Mouse (Mus musculus): ENCODE results near the gene Ly6c1.
"Not testable (repeated sequence)": the region's sequence is repeated elsewhere in the genome, so short reads cannot be mapped to it uniquely, and the experiment has no call there.

Gene Ly6c1

DNA sequence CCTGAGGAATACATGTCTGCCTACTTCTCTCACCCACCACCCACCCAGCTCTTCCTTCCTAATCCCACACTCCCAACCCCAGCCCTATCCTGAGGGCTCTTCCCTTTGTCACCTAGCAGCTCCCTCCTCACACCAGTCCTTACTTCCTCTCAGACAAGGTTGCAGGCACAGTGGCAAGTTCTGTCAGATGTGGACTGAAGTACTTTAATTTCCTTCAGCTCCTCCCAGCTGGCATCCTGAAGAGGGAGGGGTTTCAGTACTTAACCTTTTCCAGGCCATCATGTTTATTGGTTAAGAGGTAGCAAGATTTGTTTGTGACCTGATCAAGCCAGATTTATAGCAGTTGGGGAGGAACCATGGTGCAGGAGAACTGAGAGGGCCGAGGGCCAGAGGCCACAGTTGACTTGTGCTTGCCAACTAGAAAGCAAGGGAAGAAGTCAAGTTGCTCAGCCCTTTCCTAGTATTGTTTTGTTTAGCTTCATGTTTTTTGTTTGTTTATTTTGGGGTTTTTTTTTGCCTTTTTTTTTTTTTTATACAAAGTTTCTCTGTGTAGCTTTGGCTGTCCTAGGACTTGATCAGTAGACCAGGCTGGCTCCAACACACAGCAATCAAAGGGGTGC lies at the start of gene Ly6c1:
Gene Ly6c1 (minus strand): TSS at position 189 of the 620 bp plus-strand sequence.
- in situ Hi-C loops (cut with MboI; ENCODE audit: low sequenced_read_pairs), result not testable (repeated sequence)

DNA sequence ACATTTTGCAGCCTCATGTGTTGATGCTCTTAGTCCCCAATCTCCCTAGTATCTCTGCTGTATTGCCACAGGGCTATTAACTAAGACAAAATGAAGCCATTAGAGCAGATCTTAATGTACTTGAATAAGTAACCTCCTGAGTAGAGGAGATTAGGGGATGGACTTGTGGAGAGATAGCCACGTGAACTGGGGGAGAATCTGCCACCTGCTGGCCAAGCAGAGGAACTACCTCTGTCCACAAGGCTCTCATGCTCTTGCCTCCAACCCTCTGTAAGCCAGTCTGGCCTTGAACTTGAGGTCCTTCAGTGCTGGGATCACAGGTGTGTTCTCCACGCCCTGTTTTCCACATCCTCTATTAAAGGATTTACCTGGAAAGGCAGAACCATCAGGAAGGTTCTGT lies 39.4 kb upstream of the Ly6c1 start:
- in situ Hi-C loops (cut with MboI; ENCODE audit: low sequenced_read_pairs), result not testable (repeated sequence)

DNA sequence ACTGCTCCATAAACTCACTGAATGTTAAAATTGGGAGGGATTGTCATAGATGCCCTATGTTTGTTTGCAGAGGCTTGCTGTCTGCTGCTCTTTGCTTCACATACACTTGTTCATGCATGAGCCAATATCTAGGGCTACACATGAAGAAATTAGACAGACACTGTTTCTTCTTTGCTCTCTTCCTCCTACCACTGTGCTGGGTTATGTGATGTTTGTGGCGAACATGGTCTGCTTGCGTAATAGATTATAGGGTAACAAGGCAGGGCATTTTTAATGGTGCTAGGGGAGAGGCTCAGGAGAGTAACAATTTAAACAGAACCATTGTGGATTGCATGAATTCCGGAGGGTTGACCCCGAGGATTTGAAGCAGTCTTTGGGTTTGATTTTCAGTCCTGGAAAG lies 21.3 kb upstream of the Ly6c1 start:
- in situ Hi-C loops (cut with MboI; ENCODE audit: low sequenced_read_pairs), result no loop called here

DNA sequence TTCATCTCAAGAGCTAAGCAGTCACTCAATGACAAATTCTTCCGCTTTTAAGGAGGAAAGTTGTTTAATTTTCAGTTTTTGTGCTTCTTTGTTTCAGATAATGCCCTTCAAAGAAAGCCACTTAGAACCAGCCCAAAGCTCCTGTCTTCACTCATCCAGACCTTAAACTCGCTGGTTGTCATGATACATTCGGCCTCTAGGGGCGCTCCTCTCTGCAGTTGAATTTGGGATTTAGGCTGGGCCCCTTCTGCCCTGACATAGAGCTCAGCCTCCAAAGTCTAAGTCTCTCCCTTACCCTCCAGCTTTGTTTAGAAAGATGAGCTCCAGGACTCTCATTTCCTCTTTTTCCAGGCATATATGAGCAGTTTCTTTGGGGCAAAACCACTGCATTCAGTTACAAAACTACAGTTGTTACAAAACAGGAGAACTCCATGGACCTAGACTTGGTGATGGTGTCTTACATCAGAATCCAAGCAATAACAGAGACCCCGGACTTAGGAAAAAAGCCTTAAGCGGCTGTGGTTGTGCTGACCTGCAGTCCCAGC lies 13.5 kb upstream of the Ly6c1 start:
- in situ Hi-C loops (cut with MboI; ENCODE audit: low sequenced_read_pairs), result not testable (repeated sequence)

DNA sequence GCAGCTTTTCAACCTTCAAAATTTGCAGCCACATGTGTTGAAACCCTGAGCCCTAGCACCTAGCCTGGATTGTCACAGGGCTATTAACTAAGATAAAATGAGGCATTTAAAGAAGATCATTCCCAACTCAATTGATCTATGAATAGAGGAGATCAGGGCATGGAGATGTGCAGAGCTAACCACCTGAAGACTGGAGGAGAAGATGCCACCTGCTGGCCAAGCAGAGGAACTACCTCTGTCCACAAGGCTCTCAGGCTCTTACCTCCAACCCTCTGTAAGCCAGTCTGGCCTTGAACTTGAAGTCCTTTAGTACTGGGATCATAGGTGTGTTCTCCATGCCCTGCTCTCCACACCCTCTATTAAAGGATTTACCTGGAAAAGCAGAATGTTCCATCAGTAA lies 11.9 kb upstream of the Ly6c1 start:
- in situ Hi-C loops (cut with MboI; ENCODE audit: low sequenced_read_pairs), result no loop called here

DNA sequence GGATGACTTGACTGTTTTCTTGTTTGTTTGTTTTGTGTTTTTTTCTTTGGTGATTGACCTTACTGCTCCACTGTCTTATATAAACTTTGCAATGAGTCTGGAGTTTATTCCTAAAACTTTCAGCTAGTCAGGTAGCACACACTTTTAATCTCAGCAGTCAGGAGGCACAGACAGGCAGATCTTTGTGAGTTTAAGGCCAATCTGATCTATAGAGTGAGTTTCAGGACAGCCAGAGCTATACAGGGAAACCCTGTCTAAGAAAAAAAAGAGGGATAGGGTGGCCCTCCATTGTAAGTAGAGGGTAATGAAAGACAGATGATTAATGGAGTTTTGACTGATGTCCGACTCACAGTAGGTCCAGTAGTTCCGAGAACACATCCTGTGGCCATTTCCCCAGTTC lies 7.4 kb upstream of the Ly6c1 start:
- in situ Hi-C loops (cut with MboI; ENCODE audit: low sequenced_read_pairs), result no loop called here

DNA sequence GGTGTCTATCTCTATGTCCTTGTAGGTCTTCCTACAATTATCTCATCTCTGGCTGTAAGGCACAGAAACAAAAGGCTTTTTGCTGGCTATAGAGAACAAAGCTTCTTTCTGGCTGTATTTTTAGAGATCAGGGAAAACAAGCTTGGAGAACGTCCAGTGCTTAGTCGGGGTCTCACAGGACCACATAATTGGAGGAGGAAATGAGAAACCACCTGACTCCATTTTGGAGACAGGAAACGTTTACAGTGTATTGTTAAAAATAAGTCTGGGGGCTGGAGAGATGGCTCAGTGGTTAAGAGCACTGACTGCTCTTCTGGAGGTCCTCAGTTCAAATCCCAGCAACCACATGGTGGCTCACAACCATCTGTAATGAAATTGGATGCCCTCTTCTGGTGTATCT lies 6.8 kb upstream of the Ly6c1 start:
- in situ Hi-C loops (cut with MboI; ENCODE audit: low sequenced_read_pairs), result not testable (repeated sequence)

DNA sequence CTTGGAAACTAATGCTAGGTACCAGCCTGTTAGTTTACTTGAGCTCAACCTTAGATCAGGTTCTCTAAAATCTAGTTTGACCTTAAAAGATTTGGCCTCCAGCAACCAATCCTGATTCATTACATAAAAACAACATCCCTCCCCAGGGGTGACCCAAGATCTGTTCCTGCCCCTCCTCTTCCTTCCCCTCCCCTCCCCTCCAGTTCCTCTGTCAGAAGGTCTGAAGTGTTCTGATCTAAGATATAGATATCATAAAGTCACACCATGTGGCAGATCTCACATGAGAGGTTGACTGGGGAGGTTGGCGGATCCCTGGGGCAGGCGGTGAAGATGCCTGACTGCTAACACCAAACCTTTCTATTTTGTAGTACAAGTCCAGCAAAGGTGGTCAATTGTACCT lies 3.8 kb upstream of the Ly6c1 start:
- in situ Hi-C loops (cut with MboI; ENCODE audit: low sequenced_read_pairs), result not testable (repeated sequence)

DNA sequence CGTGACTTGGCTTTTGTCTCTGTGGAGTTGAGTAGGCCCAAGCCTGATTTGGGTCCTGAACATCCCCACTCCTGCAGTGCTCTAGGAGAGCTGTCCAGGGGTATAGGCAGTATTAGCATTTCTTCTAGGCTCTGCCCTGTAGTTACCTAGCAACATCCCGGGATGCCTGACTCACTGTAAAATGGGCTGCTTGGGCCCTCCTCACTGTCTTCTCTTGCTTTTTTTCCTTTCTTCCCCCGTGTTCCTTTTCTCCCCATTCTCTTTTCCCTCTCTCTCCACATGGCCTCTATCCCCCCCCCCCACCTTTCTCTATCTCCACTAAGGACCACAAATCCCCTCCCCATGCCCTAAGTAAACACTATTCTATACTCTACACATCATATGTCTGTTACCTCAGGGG lies 2.5 kb upstream of the Ly6c1 start:
- in situ Hi-C loops (cut with MboI; ENCODE audit: low sequenced_read_pairs), result not testable (repeated sequence)

DNA sequence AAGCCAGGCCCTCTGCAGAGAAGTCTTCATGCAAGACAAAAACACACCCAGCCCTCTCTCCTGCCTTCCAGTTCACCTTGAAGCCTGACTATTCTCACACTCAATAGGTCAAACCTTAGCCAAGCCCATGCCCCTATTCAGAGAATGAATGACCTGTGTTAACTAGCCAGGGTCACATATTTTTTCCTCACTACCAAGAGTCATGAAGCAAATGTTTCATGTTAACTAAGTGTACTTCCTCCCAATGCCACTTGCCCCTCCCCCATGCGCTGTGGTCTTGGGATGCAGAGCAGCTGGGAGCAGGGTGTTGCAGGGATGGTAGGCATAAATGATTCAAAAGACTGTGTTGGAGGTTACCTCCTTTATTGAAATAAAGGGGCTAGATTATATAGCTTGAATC lies 2.0 kb upstream of the Ly6c1 start:
- in situ Hi-C loops (cut with MboI; ENCODE audit: low sequenced_read_pairs), result not testable (repeated sequence)

DNA sequence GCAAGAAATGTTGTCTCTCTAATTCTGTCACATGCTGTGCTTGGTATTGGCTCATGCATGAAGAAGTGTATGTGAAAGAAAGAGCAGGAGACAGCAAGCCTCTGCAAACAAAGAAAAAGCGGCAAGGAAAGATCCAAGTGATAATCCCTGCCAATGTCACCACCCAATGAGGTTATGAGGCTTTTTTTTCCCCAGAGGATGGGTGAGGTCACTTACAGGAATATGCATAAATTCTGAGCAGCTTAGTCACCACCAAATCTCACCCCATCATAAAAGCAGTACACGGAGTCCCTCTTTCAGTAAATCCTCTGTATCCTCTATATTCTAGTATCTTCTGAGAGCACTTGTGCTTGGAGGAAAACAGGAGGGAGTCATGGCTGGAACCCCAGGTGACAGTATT lies 1.2 kb upstream of the Ly6c1 start:
- in situ Hi-C loops (cut with MboI; ENCODE audit: low sequenced_read_pairs), result not testable (repeated sequence)

DNA sequence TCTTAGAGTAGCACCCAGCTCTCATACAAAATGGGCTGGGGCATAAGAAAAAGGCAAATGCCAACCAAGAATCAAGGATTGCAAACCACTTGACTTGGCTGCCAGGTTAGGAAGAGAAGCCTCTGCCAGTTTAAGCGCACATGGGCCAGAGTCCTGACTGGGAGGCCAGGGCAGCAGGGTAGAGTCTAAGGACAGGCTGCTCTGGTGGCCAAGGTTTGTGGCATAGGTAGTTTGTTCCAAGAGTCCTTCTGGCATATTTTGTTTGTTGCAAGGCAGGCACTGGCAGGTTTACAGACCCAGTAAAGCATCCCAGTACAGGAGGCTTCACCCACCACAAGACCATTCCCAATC lies 685 bp downstream of the Ly6c1 start:
- in situ Hi-C loops (cut with MboI; ENCODE audit: low sequenced_read_pairs), result not testable (repeated sequence)

DNA sequence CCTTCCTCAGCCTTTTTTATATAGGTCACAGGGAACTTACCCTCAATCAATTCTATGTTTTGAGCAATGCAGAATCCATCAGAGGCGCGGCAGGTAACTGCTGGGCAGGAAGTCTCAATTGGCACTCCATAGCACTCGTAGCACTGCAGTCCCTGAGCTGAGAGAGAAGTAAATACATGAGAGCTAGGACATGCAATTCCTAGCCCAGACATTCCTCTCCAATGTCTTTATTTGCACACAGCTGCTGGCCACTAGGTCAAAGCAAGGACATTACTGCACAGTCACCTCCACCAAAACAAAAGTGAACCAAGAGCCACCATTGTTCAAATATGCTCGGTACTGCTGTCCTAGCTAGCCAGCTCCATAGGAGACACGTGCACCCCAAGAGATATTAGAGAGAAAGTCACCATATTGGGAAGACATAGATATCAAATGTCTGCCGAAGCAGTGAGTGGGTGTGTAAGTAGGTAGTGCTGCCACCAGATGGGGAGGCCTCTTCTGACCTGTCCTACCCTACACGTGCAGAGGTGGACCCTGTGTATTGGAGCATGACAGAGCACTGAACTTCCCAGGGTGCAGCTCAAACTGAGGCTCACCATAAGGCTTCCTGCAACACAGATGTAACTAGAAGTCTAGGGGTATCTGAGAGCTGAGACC lies 1.2 kb downstream of the Ly6c1 start:
- in situ Hi-C loops (cut with MboI; ENCODE audit: low sequenced_read_pairs), result not testable (repeated sequence)

DNA sequence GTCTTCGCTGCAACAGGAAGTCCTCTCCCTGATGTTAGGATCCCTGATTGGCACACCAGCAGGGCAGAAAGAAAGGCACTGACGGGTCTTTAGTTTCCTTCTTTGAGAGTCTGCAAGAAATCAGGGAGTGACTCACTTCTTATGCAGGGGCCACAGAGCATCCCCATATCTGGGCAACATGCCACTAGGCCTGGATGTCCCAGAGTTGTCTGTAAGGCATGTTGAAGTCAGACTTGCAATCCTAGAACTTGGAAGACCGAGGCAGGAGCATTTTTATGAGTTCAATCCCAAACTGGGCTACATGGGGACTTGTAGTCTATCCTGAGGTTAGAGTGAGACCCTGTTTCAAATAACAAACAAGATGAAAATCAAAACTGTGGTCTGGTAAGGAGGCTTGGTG lies 3.1 kb downstream of the Ly6c1 start:
- in situ Hi-C loops (cut with MboI; ENCODE audit: low sequenced_read_pairs), result not testable (repeated sequence)

DNA sequence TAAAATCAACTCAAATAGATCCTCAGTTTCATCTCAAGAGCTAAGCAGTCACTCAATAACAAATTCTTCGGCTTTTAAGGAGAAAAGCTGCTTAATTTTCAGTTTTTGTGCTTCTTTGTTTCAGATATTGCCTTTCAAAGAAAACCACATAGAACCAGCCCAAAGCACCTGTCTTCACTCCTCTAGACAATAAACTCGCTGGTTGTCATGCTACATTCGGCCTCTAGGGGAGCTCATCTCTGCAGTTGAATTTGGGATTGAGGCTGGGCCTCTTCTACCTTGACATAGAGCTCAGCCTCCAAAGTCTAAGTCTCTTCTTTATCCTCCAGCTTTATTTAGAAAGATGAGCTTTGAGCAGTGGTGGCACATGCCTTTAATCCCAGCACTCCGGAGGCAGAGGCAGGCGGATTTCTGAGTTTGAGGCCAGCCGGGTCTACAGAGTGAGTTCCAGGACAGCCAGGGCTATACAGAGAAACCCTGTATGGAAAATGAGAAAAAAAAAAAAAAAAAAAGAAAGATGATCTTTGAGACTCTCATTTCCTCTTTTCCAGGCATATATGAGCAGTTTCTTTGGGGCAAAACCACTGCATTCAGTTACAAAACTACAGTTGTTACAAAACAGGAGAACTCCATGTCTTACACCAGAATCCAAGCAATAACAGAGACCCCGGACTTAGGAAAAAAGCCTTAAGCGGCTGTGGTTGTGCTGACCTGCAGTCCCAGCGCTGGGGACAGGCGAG lies 27.4 kb downstream of the Ly6c1 start:
- in situ Hi-C loops (cut with MboI; ENCODE audit: low sequenced_read_pairs), result not testable (repeated sequence)

DNA sequence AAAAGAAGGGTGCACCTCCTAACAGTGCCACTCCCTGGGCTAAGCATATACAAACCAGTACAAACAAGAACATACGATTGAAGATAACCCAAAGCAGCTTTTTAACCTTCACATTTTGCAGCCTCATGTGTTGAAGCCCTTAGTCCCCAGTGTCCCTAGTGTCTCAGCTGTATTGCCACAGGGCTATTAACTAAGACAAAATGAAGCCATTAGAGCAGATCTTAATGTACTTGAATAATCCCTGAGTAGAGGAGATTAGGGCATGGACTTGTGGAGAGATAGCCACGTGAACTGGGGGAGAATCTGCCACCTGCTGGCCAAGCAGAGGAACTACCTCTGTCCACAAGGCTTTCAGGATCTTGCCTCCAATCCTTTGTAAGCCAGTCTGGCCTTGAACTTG lies 29.2 kb downstream of the Ly6c1 start:
- in situ Hi-C loops (cut with MboI; ENCODE audit: low sequenced_read_pairs), result not testable (repeated sequence)
